Mouse (Mus musculus): ENCODE measurements around the gene Zfp69. TPM values are rescaled to one million over a fixed set of nuclear protein-coding genes. Genes with fewer than 3 reads are reported as not detected.
A peak's percentile ranks its signal among the peaks of the same experiment; 100 is the strongest.

Zfp69 gene
- total and polyA plus RNA-seq, 3 experiments: 0.46 to 2.2 (median 0.89) TPM

- no peak overlapping the region for H3K9ac ChIP-seq (ENCODE audit: insufficient read depth, low read depth)
- H3K4me1 ChIP-seq (ENCODE audit: control insufficient read depth in 1 of 2, insufficient read depth in 2 of 2): peaks cover 6 to 37% of the 10 kb centered on the region in 2 experiments; a peak in 3 of 4 replicates
- H3K79me2 ChIP-seq (replicated peaks; ENCODE audit: control insufficient read depth, extremely low read depth, insufficient read depth, poor library complexity, severe bottlenecking): no peaks in the 10 kb centered on the region
- no peak overlapping the region for H3K27ac ChIP-seq (ENCODE audit: insufficient read depth, low read depth)
- dilution Hi-C loops (cut with MboI; ENCODE audit: extremely low pct_ligation_motif_present, extremely low pct_unique_long_range_greater_than_20kb, low sequenced_read_pairs) (no loop called here), in situ Hi-C loops (cut with MboI; ENCODE audit: low pct_ligation_motif_present, low pct_unique_long_range_greater_than_20kb, low sequenced_read_pairs) (no loop called here)
- no peak for DNase-seq (ENCODE audit: extremely low read depth)
- no peaks in the 10 kb centered on the region for H3K9me3 ChIP-seq (replicated peaks; ENCODE audit: low read length)
- no peaks in the 10 kb centered on the region for H3K36me3 ChIP-seq (replicated peaks in 1 of 2; ENCODE audit: control insufficient read depth in 1 of 2, insufficient read depth in 1 of 2, low read length in 1 of 2)
- no peaks in the 10 kb centered on the region for H3K27me3 ChIP-seq (replicated peaks)
- TF ChIP-seq ZC3H11A (IDR thresholded peaks at IDR 0.05; ENCODE audit: low read depth, low read length) (no peak), ELF1 (IDR thresholded peaks at IDR 0.05; ENCODE audit: low read depth, low read length) (no peak), MAFK (IDR thresholded peaks at IDR 0.05; ENCODE audit: insufficient replicate concordance, low read length) (no peak), UBTF (IDR thresholded peaks at IDR 0.05; ENCODE audit: low read depth, low read length) (no peak), RCOR1 (conservative IDR thresholded peaks at IDR 0.05; ENCODE audit: low read depth, low read length) (no peak), CHD2 (IDR thresholded peaks at IDR 0.05; ENCODE audit: low read length) (no peak), MEF2A (IDR thresholded peaks at IDR 0.05; ENCODE audit: borderline replicate concordance, low read depth, low read length) (no peak), POLR2A (IDR thresholded peaks at IDR 0.05; ENCODE audit: low read depth, low read length) (no peak), MXI1 (IDR thresholded peaks at IDR 0.05; ENCODE audit: low read depth, low read length) (no peak)
- no peak overlapping the region for H3K4me3 ChIP-seq (replicated peaks in 1 of 3; ENCODE audit: low read depth in 2 of 3, low read length in 2 of 3, poor library complexity in 1 of 3)
- H3K4me2 ChIP-seq (ENCODE audit: insufficient read depth, low read depth, poor library complexity, severe bottlenecking): no peak overlapping the region
Measured at GRCm38 (mm10) chr4:120955586-120955985, 4.1 kb upstream of the Zfp69 start.

GRCm38 (mm10) chr4:120953667-120954066 lies 2.2 kb upstream of the Zfp69 start:
- Histone ChIP-seq H3K36me3 (replicated peaks in 1 of 2; ENCODE audit: control insufficient read depth in 1 of 2, insufficient read depth in 1 of 2, low read length in 1 of 2) (peaks cover 0 to 1% of the 10 kb centered on the region in 2 experiments), H3K27me3 (replicated peaks) (no peaks in the 10 kb centered on the region), H3K79me2 (replicated peaks; ENCODE audit: control insufficient read depth, extremely low read depth, insufficient read depth, poor library complexity, severe bottlenecking) (no peaks in the 10 kb centered on the region), H3K4me1 (ENCODE audit: control insufficient read depth in 1 of 2, insufficient read depth in 2 of 2) (peaks cover 6 to 44% of the 10 kb centered on the region in 2 experiments; a peak in 3 of 4 replicates), H3K4me2 (ENCODE audit: insufficient read depth, low read depth, poor library complexity, severe bottlenecking) (no peak overlapping the region), H3K9me3 (replicated peaks; ENCODE audit: low read length) (no peaks in the 10 kb centered on the region), H3K4me3 (replicated peaks in 1 of 3; ENCODE audit: low read depth in 2 of 3, low read length in 2 of 3, poor library complexity in 1 of 3) (no peak overlapping the region), H3K9ac (ENCODE audit: insufficient read depth, low read depth) (no peak overlapping the region), H3K27ac (ENCODE audit: insufficient read depth, low read depth) (no peak overlapping the region)
- peak; percentile 70 for DNase-seq (ENCODE audit: extremely low read depth)
- in situ Hi-C loops (cut with MboI; ENCODE audit: low pct_ligation_motif_present, low pct_unique_long_range_greater_than_20kb, low sequenced_read_pairs): no loop called here
- TF ChIP-seq JUN (IDR thresholded peaks at IDR 0.05; ENCODE audit: insufficient read depth, low read depth, low read length) (no peak), KAT2A (IDR thresholded peaks at IDR 0.05; ENCODE audit: insufficient replicate concordance, low read length) (no peak), MEF2A (IDR thresholded peaks at IDR 0.05; ENCODE audit: borderline replicate concordance, low read depth, low read length) (0 out of 2 replicates have a peak, but pooled peaks have one; percentile 13), MAX (IDR thresholded peaks at IDR 0.05; ENCODE audit: low read length) (no peak), ETS1 (conservative IDR thresholded peaks at IDR 0.05; ENCODE audit: low read depth, low read length) (peak; percentile 52)
- dilution Hi-C loops (cut with MboI; ENCODE audit: extremely low pct_ligation_motif_present, extremely low pct_unique_long_range_greater_than_20kb, low sequenced_read_pairs): no loop called here

- H3K4me3 ChIP-seq (replicated peaks in 1 of 3; ENCODE audit: low read depth in 2 of 3, low read length in 2 of 3, poor library complexity in 1 of 3): no peak overlapping the region
- H3K9me3 ChIP-seq (replicated peaks; ENCODE audit: low read length): no peaks in the 10 kb centered on the region
- H3K4me1 ChIP-seq (ENCODE audit: control insufficient read depth in 1 of 2, insufficient read depth in 2 of 2): peaks cover 6 to 44% of the 10 kb centered on the region in 2 experiments; a peak in 3 of 4 replicates
- no peak for DNase-seq (ENCODE audit: extremely low read depth)
- in situ Hi-C loops (cut with MboI; ENCODE audit: low pct_ligation_motif_present, low pct_unique_long_range_greater_than_20kb, low sequenced_read_pairs): no loop called here
- no peaks in the 10 kb centered on the region for H3K27me3 ChIP-seq (replicated peaks)
- no peaks in the 10 kb centered on the region for H3K79me2 ChIP-seq (replicated peaks; ENCODE audit: control insufficient read depth, extremely low read depth, insufficient read depth, poor library complexity, severe bottlenecking)
- no peak overlapping the region for H3K9ac ChIP-seq (ENCODE audit: insufficient read depth, low read depth)
- no peak overlapping the region for H3K4me2 ChIP-seq (ENCODE audit: insufficient read depth, low read depth, poor library complexity, severe bottlenecking)
- TF ChIP-seq POLR2AphosphoS2 (IDR thresholded peaks at IDR 0.05; ENCODE audit: low read depth, low read length) (no peak), GABPA (IDR thresholded peaks at IDR 0.05; ENCODE audit: insufficient replicate concordance, low read depth, low read length) (no peak), USF2 (conservative IDR thresholded peaks at IDR 0.05; ENCODE audit: low read depth, low read length) (no peak), MAZ (IDR thresholded peaks at IDR 0.05; ENCODE audit: low read depth, low read length) (no peak), MXI1 (IDR thresholded peaks at IDR 0.05; ENCODE audit: low read depth, low read length) (no peak), POLR2A (IDR thresholded peaks at IDR 0.05; ENCODE audit: low read depth, low read length) (no peak), RCOR1 (conservative IDR thresholded peaks at IDR 0.05; ENCODE audit: low read depth, low read length) (no peak), MEF2A (IDR thresholded peaks at IDR 0.05; ENCODE audit: borderline replicate concordance, low read depth, low read length) (no peak), NRF1 (IDR thresholded peaks at IDR 0.05; ENCODE audit: low read depth, low read length) (no peak), NELFE (IDR thresholded peaks at IDR 0.05; ENCODE audit: low read depth, low read length) (no peak), RAD21 (IDR thresholded peaks at IDR 0.05; ENCODE audit: low read depth, low read length) (no peak), CHD2 (IDR thresholded peaks at IDR 0.05; ENCODE audit: low read length) (no peak), CTCF (conservative IDR thresholded peaks at IDR 0.05 in 1 of 2, IDR thresholded peaks at IDR 0.05 in 1 of 2; ENCODE audit: low read depth in 2 of 2, low read length in 2 of 2) (no peak), JUND (conservative IDR thresholded peaks at IDR 0.05; ENCODE audit: low read depth, low read length) (no peak), ETS1 (conservative IDR thresholded peaks at IDR 0.05; ENCODE audit: low read depth, low read length) (no peak), PAX5 (IDR thresholded peaks at IDR 0.05; ENCODE audit: low read length) (no peak), ZKSCAN1 (IDR thresholded peaks at IDR 0.05; ENCODE audit: borderline replicate concordance, low read depth, low read length) (no peak), UBTF (IDR thresholded peaks at IDR 0.05; ENCODE audit: low read depth, low read length) (no peak)
- H3K27ac ChIP-seq (ENCODE audit: insufficient read depth, low read depth): no peak overlapping the region
- dilution Hi-C loops (cut with MboI; ENCODE audit: extremely low pct_ligation_motif_present, extremely low pct_unique_long_range_greater_than_20kb, low sequenced_read_pairs): no loop called here
- peaks cover 0 to 1% of the 10 kb centered on the region in 2 experiments for H3K36me3 ChIP-seq (replicated peaks in 1 of 2; ENCODE audit: control insufficient read depth in 1 of 2, insufficient read depth in 1 of 2, low read length in 1 of 2)
Measured at GRCm38 (mm10) chr4:120953038-120953437, 1.5 kb upstream of the Zfp69 start.

All from CH12.LX (cell line).